Mouse (Mus musculus) ES-Bruce4 (cell line): Measurements from ENCODE around the gene Bsn. TPM values are rescaled to one million over a fixed set of nuclear protein-coding genes. Genes with fewer than 3 reads are reported as not detected.
A peak's percentile ranks its signal among the peaks of the same experiment; 100 is the strongest.

Source experiments
- H3K27ac ChIP-seq: 2 replicates; pipeline ENCODE4 v1.5.1; 2012; ENCODE audit warnings: low read length, inconsistent platforms; ENCODE audit not compliant: insufficient read depth
- H3K27me3 ChIP-seq: 2 replicates; pipeline ENCODE4 v1.6.1; 2012; ENCODE audit warnings: mild to moderate bottlenecking, low read length, inconsistent platforms; ENCODE audit not compliant: control insufficient read depth, poor library complexity, insufficient read depth, severe bottlenecking
- H3K36me3 ChIP-seq: 2 replicates; pipeline ENCODE4 v1.6.1; 2012; ENCODE audit warnings: inconsistent platforms, mild to moderate bottlenecking, low read length, moderate library complexity; ENCODE audit not compliant: control insufficient read depth, poor library complexity, insufficient read depth, severe bottlenecking
- H3K4me1 ChIP-seq: one replicate; pipeline ENCODE4 v1.8.1; 2011; ENCODE audit warnings: low read length; ENCODE audit not compliant: control insufficient read depth, insufficient read depth
- H3K4me3 ChIP-seq: 2 replicates; pipeline ENCODE4 v1.5.1; 2011; ENCODE audit warnings: low read depth, mild to moderate bottlenecking, low read length
- H3K9ac ChIP-seq: 2 replicates; pipeline ENCODE4 v1.6.1; 2012; ENCODE audit warnings: low read depth, mild to moderate bottlenecking, inconsistent platforms; ENCODE audit not compliant: poor library complexity, severe bottlenecking
- H3K9me3 ChIP-seq: replicated peaks from 2 replicates; pipeline ENCODE4 v1.6.1; 2012; ENCODE audit warnings: mild to moderate bottlenecking, low read length, inconsistent platforms; ENCODE audit not compliant: control insufficient read depth, poor library complexity, insufficient read depth, severe bottlenecking
- CTCF ChIP-seq: IDR thresholded peaks from one replicate; pipeline ENCODE4 v1.8.1; 2011; ENCODE audit warnings: low read depth, low read length
- EP300 ChIP-seq: IDR thresholded peaks from 2 replicates; pipeline ENCODE4 v1.6.1; 2011; ENCODE audit warnings: low read depth, low read length; ENCODE audit not compliant: insufficient read depth
- POLR2A ChIP-seq: IDR thresholded peaks from one replicate; pipeline ENCODE4 v1.8.1; 2011; ENCODE audit warnings: low read length; ENCODE audit not compliant: insufficient read depth
- polyA plus RNA-seq: library from polyadenylated mRNA; stranded (reverse); fragments of >200 nt; gene quantifications from 2 replicates; pipeline ENCODE4 v1.2.4, GENCODE M21; 2011; ENCODE audit warnings: low read depth; ENCODE audit not compliant: missing spikeins, insufficient read depth, insufficient read length

Bsn gene
- polyA plus RNA-seq, 1 experiment: 0.43 TPM

- Histone ChIP-seq H3K27ac (no peak overlapping the region), H3K4me3 (no peak overlapping the region), H3K9me3 (no peaks in the 10 kb centered on the region), H3K4me1 (no peaks in the 10 kb centered on the region), H3K36me3 (no peaks in the 10 kb centered on the region), H3K27me3 (no peaks in the 10 kb centered on the region), H3K9ac (no peak overlapping the region)
- TF ChIP-seq POLR2A (no peak), CTCF (no peak), EP300 (no peak)
Observed at GRCm38 (mm10) chr9:108119891-108120411, 70.2 kb downstream of the Bsn start.

GRCm38 (mm10) chr9:108117143-108117542 is 73.0 kb downstream of the Bsn start:
- H3K9me3 ChIP-seq: no peaks in the 10 kb centered on the region
- H3K9ac ChIP-seq: no peak overlapping the region
- no peaks in the 10 kb centered on the region for H3K27me3 ChIP-seq
- no peaks in the 10 kb centered on the region for H3K36me3 ChIP-seq
- no peaks in the 10 kb centered on the region for H3K4me1 ChIP-seq
- no peak overlapping the region for H3K4me3 ChIP-seq
- TF ChIP-seq CTCF (no peak), EP300 (no peak), POLR2A (no peak)
- H3K27ac ChIP-seq: no peak overlapping the region

- TF ChIP-seq EP300 (no peak), CTCF (no peak), POLR2A (no peak)
- Histone ChIP-seq H3K27ac (no peak overlapping the region), H3K27me3 (no peaks in the 10 kb centered on the region), H3K9me3 (no peaks in the 10 kb centered on the region), H3K4me3 (peak overlapping the region; percentile 6), H3K9ac (no peak overlapping the region), H3K4me1 (no peaks in the 10 kb centered on the region), H3K36me3 (no peaks in the 10 kb centered on the region)
Observed at GRCm38 (mm10) chr9:108115290-108116077, 74.7 kb downstream of the Bsn start.

- no peaks in the 10 kb centered on the region for H3K4me1 ChIP-seq
- H3K4me3 ChIP-seq: no peak overlapping the region
- no peak overlapping the region for H3K9ac ChIP-seq
- H3K9me3 ChIP-seq: no peaks in the 10 kb centered on the region
- TF ChIP-seq CTCF (no peak), POLR2A (no peak), EP300 (no peak)
- H3K36me3 ChIP-seq: no peaks in the 10 kb centered on the region
- no peak overlapping the region for H3K27ac ChIP-seq
- H3K27me3 ChIP-seq: no peaks in the 10 kb centered on the region
Observed at GRCm38 (mm10) chr9:108112719-108113340, 77.4 kb downstream of the Bsn start.

GRCm38 (mm10) chr9:108111593-108112121 is 78.5 kb downstream of the Bsn start:
- no peaks in the 10 kb centered on the region for H3K36me3 ChIP-seq
- H3K9ac ChIP-seq: no peak overlapping the region
- no peaks in the 10 kb centered on the region for H3K9me3 ChIP-seq
- no peak overlapping the region for H3K27ac ChIP-seq
- no peak overlapping the region for H3K4me3 ChIP-seq
- no peaks in the 10 kb centered on the region for H3K4me1 ChIP-seq
- no peaks in the 10 kb centered on the region for H3K27me3 ChIP-seq
- TF ChIP-seq CTCF (no peak), POLR2A (no peak), EP300 (no peak)
